Mouse (Mus musculus) E14TG2a.4 (cell line): ENCODE measurements around the gene Fcrl6.

Experiments
- H3K27me3 ChIP-seq: 2 replicates; pipeline ENCODE4 v1.6.1; 2014; ENCODE audit warnings: low read length, control low read depth; ENCODE audit not compliant: insufficient read depth
- H3K36me3 ChIP-seq: 2 replicates; pipeline ENCODE4 v1.6.1; 2014; ENCODE audit warnings: low read length, control low read depth; ENCODE audit not compliant: insufficient read depth
- H3K4me1 ChIP-seq: replicated peaks from 2 replicates; pipeline ENCODE4 v1.6.1; 2014; ENCODE audit warnings: low read depth, low read length, control low read depth
- H3K4me3 ChIP-seq: replicated peaks from 2 replicates; pipeline ENCODE4 v1.5.1; 2014; ENCODE audit warnings: mild to moderate bottlenecking, low read length
- H3K9me3 ChIP-seq: 2 replicates; pipeline ENCODE4 v1.6.1; 2014; ENCODE audit warnings: low read length, control low read depth
- CTCF ChIP-seq: conservative IDR thresholded peaks from 2 replicates; pipeline ENCODE4 v1.5.1; 2014; ENCODE audit warnings: low read length
- NANOG ChIP-seq: IDR thresholded peaks from 2 replicates; pipeline ENCODE4 v1.6.1; 2014; ENCODE audit warnings: borderline replicate concordance, low read length, mixed read lengths
- POU5F1 ChIP-seq: IDR thresholded peaks from 2 replicates; pipeline ENCODE4 v1.6.1; 2014; ENCODE audit warnings: low read length, borderline replicate concordance

Gene Fcrl6

GRCm38 (mm10) chr1:172593321-172593720, 9.0 kb downstream of the Fcrl6 start:
- H3K4me1 ChIP-seq: peaks cover 8% of the 10 kb centered on the region
- H3K36me3 ChIP-seq: no peaks in the 10 kb centered on the region
- TF ChIP-seq NANOG: no peak
- TF ChIP-seq POU5F1: no peak
- TF ChIP-seq CTCF: no peak
- H3K9me3 ChIP-seq: no peaks in the 10 kb centered on the region
- H3K4me3 ChIP-seq: no peak overlapping the region
- peaks cover 31% of the 10 kb centered on the region for H3K27me3 ChIP-seq

- H3K36me3 ChIP-seq: no peaks in the 10 kb centered on the region
- peaks cover 45% of the 10 kb centered on the region for H3K27me3 ChIP-seq
- TF ChIP-seq CTCF: no peak
- H3K4me3 ChIP-seq: no peak within 1 kb of the TSS
- no peaks in the 10 kb centered on the region for H3K9me3 ChIP-seq
- peaks cover 10% of the 10 kb centered on the region for H3K4me1 ChIP-seq
Measured at GRCm38 (mm10) chr1:172590385-172590784, 12.0 kb downstream of the Fcrl6 start, which contains the start of gene Slamf8. Gene Slamf8, minus strand, starts transcription at chr1:172590568.

GRCm38 (mm10) chr1:172585612-172586567, 16.5 kb downstream of the Fcrl6 start:
- H3K36me3 ChIP-seq: no peaks in the 10 kb centered on the region
- no peak for TF ChIP-seq CTCF
- no peak for TF ChIP-seq NANOG
- no peak for TF ChIP-seq POU5F1
- H3K9me3 ChIP-seq: no peaks in the 10 kb centered on the region; the same call in 1 of the 2 replicates
- peaks cover 3% of the 10 kb centered on the region; the same call in 1 of the 2 replicates for H3K4me1 ChIP-seq
- no peak overlapping the region for H3K4me3 ChIP-seq
- H3K27me3 ChIP-seq: peaks cover 66% of the 10 kb centered on the region

- Histone ChIP-seq H3K9me3 (no peaks in the 10 kb centered on the region; the same call in 1 of the 2 replicates), H3K4me1 (peaks cover 3% of the 10 kb centered on the region; the same call in 1 of the 2 replicates)
- TF ChIP-seq POU5F1 (no peak), NANOG (no peak), CTCF (no peak)
Measured at GRCm38 (mm10) chr1:172585026-172585425, 17.3 kb downstream of the Fcrl6 start.

GRCm38 (mm10) chr1:172584271-172584670, 18.1 kb downstream of the Fcrl6 start:
- peaks cover 62% of the 10 kb centered on the region for H3K27me3 ChIP-seq

More at GRCm38 (mm10) chr1:172585026-172585425, 17.3 kb downstream of the Fcrl6 start:
- no peak overlapping the region for H3K4me3 ChIP-seq
- peaks cover 65% of the 10 kb centered on the region for H3K27me3 ChIP-seq
- no peaks in the 10 kb centered on the region for H3K36me3 ChIP-seq

GRCm38 (mm10) chr1:172582436-172582835, 19.9 kb downstream of the Fcrl6 start:
- H3K36me3 ChIP-seq: no peaks in the 10 kb centered on the region
- H3K4me1 ChIP-seq: peaks cover 3% of the 10 kb centered on the region; the same call in 1 of the 2 replicates
- no peak for TF ChIP-seq NANOG
- TF ChIP-seq CTCF: no peak
- no peaks in the 10 kb centered on the region; the same call in 1 of the 2 replicates for H3K9me3 ChIP-seq
- no peak overlapping the region for H3K4me3 ChIP-seq
- peaks cover 53% of the 10 kb centered on the region for H3K27me3 ChIP-seq

More at GRCm38 (mm10) chr1:172584271-172584670, 18.1 kb downstream of the Fcrl6 start:
- H3K36me3 ChIP-seq: no peaks in the 10 kb centered on the region
- no peak for TF ChIP-seq POU5F1
- no peak for TF ChIP-seq NANOG
- no peak for TF ChIP-seq CTCF
- no peak overlapping the region for H3K4me3 ChIP-seq
- H3K9me3 ChIP-seq: no peaks in the 10 kb centered on the region; the same call in 1 of the 2 replicates
- H3K4me1 ChIP-seq: peaks cover 3% of the 10 kb centered on the region; the same call in 1 of the 2 replicates

- no peaks in the 10 kb centered on the region for H3K36me3 ChIP-seq
- no peak overlapping the region for H3K4me3 ChIP-seq
- no peaks in the 10 kb centered on the region; the same call in 1 of the 2 replicates for H3K9me3 ChIP-seq
- H3K27me3 ChIP-seq: peaks cover 59% of the 10 kb centered on the region
- peaks cover 3% of the 10 kb centered on the region; the same call in 1 of the 2 replicates for H3K4me1 ChIP-seq
- TF ChIP-seq POU5F1 (no peak), CTCF (no peak), NANOG (no peak)
Measured at GRCm38 (mm10) chr1:172580116-172580515, 22.2 kb downstream of the Fcrl6 start.

GRCm38 (mm10) chr1:172567758-172568157, 34.6 kb downstream of the Fcrl6 start:
- Histone ChIP-seq H3K9me3 (no peaks in the 10 kb centered on the region), H3K4me1 (peaks cover 10% of the 10 kb centered on the region), H3K36me3 (no peaks in the 10 kb centered on the region), H3K4me3 (no peak overlapping the region), H3K27me3 (peaks cover 83% of the 10 kb centered on the region)
- no peak for TF ChIP-seq NANOG
- no peak for TF ChIP-seq CTCF
- TF ChIP-seq POU5F1: no peak
